Mouse (Mus musculus) right cerebral cortex, postnatal 25 days (tissue): ENCODE data around the gene Gm16485.

Experiments used
- DNase-seq: peaks from one replicate; pipeline ENCODE4 v3.0.0; 2022

Gene Gm16485

GRCm38 (mm10) chr9:8971491-8971890, at the start of gene Gm16485:
TSS of gene Gm16485 (plus strand) at chr9:8971791.
- DNase-seq = no peak

- peak; percentile 12 for DNase-seq
These were observed 44.0 kb upstream of the Gm16485 start for GRCm38 (mm10) chr9:8927561-8927960.

DNA sequence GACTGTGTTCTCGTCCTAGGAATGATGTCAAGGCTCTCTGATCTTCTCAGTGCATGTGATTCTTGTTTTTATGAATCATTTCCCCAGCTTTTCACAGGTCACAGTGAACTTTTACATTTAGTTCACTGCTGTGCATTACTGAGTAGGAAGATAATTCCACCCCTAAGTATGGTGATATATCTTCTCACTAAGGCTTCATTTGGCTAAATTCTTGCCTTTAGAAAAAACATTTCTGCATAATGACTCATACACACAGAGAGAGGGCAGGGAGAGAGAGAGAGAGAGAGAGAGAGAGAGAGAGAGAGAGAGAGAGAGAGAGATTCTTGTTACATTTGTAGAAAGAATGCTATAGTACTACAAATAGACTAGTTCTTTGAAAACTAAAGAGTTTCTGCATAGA, 33.8 kb upstream of the Gm16485 start:
- no peak for DNase-seq

DNA sequence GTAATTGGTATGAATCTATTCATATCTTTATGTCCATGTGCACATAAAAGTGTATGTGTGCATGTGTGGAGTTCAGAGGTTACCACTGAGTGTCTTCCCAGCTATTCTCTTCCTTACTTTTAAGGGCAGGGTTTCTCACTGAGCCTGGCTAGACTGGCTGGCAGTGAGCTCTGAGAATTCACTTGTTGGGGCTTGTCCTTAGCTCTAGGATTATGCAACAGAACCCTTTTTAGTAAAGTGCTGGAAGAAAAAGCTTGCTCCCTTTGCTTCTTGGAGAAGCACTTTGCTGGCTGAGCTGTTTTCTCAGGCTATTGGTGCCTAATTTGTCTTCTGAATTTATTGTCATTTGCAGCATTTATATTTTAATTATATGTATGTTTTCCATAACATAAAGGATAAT, 18.3 kb upstream of the Gm16485 start:
- DNase-seq = no peak

GRCm38 (mm10) chr9:8964512-8965133, 7.0 kb upstream of the Gm16485 start:
- peak; percentile 10 for DNase-seq

DNA sequence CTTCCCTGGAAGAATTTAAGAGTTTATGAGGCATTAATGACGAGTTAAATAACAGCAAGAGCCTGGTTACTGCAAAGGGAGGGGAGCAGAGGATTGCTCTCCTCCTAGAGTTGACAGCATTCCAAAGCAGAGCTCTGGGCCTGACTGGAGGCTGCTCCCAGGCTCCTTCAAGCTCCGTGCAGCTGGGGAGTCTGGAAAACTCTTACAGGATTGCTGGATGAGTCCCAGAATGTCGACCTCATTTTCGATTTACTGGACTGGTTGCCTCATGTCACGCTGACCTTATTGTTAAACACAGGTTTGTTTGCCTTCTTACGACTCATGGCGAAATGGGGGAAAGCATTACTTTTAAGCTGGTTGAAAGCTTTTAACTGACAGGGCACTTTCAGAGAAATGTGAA, 1.4 kb upstream of the Gm16485 start:
- no peak for DNase-seq

- peak; percentile 40 for DNase-seq
These were observed 6.2 kb downstream of the Gm16485 start for GRCm38 (mm10) chr9:8977775-8978174.

DNA sequence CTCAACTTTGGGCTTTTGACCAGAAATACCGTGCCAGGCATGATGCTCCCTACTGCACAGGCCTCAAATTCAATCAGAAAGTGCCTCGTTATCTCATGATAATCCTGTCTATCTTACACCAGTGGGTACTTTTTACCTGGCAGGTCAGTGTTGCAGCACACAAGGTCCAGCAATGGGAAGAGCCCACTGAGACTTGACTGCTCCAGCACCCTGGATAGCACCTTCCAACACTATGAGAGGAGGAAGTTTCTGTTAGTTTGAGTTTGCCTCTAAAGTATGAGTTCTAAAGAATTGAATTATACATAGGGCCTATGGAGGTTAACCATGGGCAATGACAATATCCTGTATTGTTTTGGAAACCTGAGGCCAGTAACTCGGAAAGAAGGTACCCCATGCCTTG, 10.7 kb downstream of the Gm16485 start:
- no peak for DNase-seq

DNA sequence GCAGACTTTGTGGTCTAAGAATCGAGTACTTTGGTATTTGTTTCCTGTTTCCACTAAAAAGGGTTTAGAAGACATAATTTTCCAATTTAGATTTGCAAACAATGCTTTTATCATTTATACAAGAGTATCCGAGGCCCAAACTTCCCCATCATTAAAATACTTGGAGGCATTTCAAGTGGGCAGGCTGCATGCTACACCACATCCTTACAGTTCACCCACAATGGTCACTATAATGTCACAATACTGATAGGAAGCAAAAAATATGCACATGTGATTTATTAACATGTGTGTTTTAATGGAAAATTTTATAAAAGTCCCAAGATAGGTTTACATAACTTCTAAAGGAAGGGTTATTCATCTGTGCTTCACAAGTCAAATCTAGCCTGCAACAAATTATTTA, 24.9 kb downstream of the Gm16485 start:
- no peak for DNase-seq

DNA sequence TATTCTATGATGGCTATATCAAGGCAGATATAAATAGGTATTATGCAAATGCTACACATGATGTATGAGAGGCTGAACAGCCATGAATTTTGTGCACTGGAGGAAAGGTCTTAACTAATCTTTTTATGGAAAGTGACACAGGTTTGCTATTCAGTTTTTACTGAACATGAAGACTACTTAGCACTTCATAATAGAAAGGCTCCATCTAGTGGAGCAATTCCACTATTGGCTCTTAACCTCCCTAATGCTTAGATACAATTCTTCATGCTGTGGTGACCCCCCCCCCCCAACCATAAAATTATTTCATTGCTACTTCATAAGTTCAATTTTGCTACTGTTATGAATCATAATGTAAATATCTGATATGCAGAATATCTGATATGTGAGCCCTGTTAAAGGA, 29.6 kb downstream of the Gm16485 start:
- no peak for DNase-seq

DNA sequence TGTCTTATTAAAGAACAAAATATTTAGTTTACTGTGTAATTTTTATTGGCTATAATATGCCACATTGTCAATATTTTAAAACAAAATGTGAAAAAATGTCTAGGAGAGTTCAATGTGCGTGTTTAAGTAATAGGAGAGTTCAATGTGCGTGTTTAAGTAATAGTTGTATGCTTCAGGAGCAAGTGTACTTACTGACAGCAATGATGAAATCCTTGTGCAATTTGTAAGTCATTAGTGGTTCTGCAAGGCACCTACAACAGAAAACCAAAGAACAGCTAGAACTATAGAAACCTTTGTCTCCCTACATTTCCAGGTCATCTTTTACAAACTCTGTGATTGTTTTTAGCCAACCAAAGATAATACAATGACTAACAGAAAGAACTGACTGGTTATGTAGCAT, 43.5 kb downstream of the Gm16485 start:
- DNase-seq = no peak
